Mouse (Mus musculus) Muller cell, postnatal 12 days (primary cell): ENCODE measurements at regions not wholly inside any gene's neighbourhood (a gene's known extent, or its start where the extent isn't known, plus 50 kb on each side); places are given as distances from the start of the nearest gene placed in this dataset.

Experiments used
- DNase-seq: peaks from one replicate; pipeline ENCODE4 v3.0.0-alpha.2; 2015; ENCODE audit errors: inconsistent ontology term

DNA sequence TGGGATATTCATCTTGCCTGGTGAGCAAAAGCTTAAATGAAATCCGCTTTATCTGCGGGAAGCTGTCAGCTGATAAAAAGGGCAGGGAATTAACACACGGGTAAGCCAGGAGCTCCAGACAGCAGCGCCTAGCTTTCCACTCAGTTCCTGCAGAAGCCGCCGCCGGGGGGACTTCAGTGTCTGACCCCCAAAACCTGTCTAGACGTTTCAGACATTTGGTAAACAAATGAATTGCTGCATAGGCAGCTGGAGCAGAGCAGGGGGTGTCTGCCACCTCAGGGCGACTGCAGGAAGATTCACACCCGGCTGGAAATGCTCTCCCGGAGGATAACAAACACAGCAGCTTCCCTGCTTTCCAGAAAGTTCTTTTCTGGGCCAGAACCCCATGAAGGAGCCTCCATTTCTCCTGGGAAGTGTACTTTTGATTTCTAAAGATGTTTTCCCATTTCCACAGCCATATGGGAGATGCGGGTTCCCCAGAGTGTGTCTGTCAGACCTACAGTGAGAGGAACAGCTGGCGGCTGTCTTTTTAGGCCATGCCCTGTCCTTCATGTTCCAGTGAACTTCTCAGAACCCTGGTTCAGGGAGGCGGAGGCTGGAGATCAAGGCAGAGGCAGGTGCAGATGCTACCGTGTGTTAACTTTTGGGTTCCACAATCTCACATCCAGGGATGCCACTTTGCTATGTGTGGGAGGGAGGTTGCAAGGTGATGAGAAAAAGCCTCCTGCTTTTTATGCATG is 58.7 kb upstream of the Pmepa1 start:
- DNase-seq: peak; percentile 30

DNA sequence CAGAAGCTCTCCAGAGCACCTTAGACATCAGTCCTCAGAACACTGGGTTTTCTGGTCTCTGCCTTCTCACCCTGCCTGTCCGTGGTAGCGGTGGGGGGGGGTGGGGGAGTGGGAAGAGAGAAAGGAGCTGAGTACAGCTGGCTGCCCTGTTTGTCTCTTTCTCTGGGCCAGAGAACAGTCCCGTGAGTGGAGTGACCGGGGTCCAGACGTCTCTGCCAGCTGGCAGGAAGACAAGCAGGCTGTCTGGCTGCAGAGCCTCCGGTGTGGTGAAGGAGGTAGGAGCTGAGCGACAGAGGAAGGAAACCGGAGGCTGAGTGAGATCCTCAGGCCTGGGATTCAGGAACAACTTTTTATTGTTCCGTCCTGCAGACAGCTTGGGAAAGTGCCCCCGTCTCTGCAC is 59.5 kb upstream of the Pmepa1 start:
- DNase-seq: peak; percentile 82

DNA sequence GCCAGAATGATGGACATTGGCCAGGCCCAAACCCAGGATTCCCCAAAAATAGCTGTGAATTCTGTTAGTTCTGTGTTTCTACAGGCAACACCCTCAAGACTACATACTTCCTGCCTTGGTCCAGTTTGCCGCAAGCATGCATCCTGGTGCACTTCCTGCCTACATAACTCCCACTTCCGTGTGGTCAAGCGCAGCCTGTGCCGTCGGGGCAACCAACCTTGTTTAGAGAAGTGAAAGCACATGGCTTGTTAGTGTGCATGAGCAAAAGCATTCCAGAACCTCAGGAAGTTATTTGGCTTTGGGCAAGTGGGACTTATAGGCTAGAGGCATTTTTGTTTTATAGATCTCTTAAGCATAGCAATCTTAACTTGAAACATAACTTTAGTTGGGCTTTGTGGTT is 61.3 kb upstream of the Pmepa1 start:
- peak; percentile 52 for DNase-seq

DNA sequence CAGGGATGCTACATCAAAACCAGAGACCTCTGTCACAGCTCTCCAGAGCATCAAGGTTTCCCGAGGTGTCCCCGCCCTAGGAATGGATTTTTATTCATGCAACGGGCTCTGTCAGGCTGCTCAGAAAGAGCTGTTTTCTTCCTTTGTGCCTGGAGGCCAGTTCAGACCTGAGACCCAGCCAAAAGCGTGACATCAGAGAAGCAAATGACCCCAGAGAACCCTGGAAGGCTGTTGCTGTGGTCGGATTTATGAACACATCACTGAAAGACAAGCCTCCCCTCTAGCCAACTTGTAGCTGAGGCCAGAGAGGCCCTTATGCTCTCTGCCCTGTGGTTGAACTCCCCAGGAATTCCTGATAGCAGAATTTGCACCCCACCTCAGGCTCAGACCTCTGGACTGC is 62.3 kb upstream of the Pmepa1 start:
- DNase-seq: peak; percentile 92

DNA sequence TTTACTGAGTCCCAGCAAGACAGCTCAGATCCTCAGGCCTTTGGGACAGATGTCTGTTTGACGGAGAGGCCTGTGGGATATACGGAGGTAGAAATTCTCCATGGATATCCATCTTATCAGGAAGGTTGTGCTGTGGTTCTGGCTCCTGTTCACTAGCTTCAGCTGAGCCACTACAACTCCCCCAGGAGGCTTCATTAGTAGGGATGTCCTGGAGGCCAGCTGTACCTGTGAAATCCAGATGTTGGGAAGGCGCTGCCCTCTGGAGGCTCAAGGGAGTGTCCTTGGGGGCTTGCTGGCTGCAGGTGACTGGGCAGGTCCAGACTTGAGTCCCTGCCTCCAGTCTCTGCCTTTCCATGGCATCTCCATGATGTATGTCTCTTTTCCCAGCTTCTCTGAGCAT is 62.9 kb upstream of the Pmepa1 start:
- no peak for DNase-seq

DNA sequence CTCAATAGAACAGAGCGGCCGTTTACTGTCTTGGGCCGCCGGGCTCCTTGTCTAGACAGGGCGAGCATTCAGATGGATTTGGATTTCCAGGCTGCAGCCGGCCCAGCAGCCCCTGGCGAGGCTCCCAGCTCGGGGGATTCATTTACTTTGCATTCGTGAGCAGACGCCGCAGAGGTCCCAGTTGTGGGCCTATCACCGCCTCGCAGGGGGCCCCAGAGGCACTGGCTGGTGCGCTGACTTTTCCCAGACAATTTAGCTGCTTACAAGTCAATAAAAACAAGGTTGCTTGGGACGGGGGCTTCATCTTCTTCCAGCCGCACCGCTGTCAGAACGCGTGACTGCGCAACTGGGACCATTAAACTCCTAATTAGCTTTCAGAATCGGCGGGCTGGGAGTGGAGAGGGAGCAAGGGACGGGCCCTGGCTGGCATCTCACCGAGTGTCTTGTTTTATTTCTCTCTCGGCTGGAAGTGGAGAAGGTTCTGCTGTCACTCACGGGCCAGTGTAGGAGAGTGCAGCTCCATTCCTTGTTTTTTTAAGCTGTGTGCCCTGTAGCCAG is 63.8 kb upstream of the Pmepa1 start:
- DNase-seq: peak; percentile 89

DNA sequence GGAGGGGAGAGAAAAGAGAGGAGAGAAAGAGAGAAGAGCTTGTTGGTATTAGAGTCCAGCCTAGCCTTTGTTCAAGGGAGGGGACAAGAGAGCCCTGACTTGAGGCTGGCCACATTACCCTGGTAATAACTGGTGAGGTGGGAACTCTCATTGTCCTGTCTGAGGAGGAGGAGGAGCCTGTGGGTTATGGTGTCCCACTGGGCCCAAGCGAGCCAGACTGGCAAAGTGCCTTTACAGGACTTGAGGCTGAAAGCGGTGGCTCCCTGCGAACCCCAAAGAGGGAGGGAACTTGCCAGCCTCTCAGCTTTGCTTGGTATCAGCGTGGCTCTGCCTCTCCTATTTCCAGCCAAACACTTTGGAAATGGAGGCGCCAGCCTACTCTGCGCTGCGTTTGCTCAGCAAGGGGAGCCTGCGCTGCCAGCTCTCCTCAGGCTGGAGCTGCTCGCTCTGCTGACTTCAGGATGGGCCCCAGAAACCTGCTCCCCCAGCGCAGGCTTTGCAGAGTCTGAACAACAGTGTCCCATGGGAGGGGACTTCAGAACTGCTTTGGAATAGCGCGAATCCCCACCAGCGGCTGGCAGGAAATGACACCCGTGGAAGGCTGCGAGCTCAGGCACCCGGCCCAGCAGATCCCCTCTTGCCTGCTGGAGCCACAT is 66.4 kb upstream of the Pmepa1 start:
- peak; percentile 52 for DNase-seq

DNA sequence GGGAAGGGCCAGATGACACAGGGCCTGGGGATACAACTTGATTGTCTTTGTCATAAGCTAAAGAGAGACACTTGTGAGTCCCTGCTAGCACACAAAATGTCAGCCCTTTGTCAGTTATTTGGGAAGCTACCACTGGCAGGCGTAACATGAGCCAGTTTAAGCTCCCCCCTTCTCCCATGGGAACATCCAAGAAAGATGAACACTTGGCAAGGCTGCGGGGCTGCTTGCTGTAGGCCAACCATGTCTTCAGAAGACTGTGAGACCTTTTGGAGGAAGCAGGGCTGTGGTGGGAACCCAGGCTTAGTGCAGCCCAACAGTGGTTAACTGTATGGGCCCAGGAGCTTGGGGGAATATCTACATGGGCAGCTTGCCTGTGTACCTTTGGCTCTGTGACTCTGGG is 67.3 kb upstream of the Pmepa1 start:
- no peak for DNase-seq

DNA sequence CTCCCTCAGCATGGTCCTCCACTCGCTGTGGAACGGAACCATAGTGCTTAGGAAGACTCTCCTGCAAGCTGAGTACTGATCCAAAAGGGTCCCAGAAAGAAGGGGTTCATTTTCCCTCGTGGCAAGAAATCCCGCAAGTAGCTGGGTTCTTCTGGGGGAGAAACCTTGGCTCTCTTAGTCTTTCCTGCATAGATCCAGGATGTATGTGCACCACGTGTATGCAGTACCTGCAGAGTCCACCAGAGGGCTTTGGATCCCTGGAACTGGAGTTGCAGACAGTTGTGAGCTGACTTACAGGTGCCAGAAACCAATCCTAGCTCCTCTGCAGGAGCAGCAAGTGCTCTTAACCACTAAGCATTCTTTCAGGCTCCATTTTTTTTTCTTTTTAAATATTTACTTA is 67.9 kb upstream of the Pmepa1 start:
- DNase-seq: no peak

DNA sequence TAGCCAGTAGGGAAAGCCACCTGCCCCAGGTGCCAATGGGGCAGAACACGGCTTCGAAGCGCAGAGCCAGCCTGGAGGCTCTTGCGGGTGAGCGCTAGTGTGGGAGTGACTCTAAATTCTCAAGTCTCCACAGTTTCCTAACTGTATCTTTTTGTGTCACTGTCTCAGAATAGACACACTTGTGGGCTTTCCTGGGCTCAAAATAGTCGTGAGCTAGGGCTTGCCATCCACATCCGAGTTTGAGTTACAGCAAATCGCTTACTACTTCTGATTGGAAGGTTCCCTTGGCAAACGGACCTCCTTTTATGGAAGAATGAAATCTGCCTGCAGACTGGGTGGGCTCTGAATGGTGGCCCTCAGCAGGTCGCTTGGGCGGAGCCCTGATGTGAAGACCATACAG is 71.0 kb upstream of the Pmepa1 start:
- DNase-seq: no peak

DNA sequence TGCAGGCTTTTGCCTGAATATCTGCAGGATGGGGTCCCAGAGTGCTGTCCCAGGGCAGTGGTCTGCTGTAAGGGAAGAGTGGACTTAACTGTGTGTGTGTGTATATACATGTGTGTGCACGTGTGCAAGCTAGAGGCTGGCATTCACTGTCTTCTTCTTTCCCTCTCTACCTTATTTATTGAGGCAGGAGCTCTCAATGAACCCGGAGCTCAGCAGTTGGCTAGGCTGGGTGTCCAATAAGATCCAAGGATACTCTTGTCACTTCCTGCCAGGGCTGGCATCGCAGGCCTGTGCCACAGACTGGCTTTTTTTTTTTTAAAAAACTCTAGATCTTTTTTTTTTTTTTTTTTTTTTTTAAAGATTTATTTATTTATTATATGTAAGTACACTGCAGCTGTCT is 72.4 kb upstream of the Pmepa1 start:
- no peak for DNase-seq

DNA sequence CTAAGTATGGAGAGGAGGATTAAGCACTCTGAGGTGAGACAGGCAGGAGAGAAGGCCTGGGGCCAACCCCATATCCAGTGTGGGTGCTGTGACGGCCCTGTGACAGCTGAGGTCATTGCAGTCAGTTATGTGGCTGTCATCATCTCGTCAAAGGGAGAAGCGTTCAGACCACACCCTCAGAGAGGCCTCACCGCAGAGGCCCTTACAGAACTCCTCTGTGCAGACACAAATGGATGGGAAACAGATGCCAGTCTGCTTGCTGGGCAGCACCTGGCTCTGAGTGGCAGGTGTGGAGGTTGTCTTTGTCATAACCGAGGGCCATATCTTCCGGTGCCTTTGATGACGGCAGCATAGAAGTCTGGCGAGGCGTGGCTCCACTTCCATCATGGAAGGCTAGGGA is 73.2 kb upstream of the Pmepa1 start:
- DNase-seq: no peak

DNA sequence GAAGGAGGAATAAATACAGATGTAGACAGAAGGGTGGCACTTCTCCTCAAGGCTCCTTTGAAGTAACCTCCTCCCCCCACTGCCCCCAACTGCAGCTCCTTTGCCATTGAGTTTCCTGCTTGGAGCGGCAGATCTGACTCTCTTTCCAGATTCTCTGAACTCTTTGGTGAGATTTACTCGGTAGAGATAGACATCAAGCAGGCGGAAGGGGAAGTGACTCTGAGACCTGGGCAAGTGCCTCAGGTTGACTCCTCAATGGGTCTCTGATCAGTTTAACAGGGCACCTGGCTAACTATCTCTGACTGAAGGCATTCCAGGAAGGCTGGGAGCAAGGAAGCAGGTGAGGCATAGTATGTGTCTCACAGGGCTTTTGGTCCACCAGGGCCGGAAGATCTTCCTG is 73.6 kb upstream of the Pmepa1 start:
- no peak for DNase-seq

DNA sequence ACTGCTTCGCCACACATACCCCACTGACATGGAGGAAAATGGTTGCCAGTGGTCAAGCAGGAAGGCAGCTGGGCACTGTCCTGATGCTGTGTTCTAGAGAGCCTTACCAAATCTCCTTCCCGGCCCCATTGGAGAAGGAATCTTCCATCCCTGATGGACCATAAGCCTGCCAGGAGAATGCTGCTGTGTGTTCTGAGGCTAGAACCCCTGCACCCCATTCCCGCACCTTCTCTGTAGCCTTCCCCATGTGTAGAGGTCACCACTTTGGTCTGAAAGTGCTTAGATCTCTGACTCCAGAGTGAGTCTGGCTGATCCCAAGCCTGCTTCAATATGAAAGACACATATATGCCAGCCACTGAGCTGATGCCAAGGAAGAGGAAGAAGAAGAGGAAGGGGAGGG is 74.1 kb upstream of the Pmepa1 start:
- DNase-seq: no peak

DNA sequence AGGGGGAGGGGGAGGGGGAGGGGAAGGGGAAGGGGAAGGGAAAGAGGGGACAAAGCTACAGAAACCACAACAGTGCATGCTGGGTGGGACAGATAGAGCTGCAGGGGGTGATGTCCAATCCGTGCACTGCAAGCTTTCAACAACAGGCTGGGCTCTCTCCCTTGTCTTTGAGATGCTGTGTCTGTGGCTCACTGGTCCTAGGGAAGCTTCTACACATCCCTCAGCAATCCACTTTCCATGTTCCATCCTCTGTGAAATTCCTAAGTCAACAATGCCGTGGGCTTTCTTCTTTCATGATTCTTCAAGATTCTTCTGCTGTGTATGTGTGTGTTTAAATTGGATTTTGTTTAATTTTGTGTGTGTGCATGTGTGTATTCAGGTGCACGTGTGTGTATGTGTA is 74.5 kb upstream of the Pmepa1 start:
- no peak for DNase-seq

DNA sequence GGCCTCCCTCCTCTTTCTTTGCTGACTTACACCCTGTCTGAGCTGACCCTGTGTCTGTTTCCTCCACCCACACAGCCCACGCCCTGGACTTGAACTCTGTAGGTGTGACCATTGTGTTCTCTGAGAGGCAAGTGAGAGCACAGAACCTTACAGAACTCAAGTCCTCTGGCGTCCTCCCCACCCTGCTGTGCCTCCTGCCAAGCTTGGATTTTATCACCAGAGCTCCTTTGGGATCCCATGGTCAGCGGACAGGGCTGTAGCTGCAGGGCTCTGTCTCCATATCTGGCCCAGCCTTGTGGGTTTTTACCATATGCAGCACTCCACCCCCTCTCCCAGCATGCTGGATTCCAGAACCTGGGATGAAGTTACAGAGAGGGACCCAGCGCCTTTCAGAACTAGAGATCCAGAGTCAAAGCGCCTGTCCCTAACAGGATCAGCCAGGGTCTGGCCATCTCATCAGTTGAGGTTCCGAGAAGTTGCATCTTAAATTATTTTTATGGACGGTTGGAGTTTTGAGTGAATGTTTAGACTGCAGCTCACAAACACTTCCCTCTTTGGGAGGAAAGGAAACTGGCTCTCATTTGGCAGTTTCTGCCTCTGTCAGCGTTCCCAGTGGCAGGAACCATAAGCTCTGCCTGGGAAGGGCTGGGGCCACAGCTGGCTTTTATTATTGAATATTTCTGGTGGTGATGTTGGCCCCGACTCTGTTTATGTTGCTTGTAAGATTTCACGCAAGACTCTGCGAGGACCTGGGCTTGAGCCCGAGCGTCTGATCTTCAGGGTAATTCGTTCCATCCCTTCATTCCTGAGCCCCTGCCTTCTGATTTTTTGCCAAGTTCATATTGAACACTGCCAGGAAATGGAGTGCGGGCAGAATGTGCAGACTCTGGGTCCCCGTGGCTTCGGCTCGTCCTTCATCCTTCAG is 75.8 kb upstream of the Pmepa1 start:
- peak; percentile 76 for DNase-seq

DNA sequence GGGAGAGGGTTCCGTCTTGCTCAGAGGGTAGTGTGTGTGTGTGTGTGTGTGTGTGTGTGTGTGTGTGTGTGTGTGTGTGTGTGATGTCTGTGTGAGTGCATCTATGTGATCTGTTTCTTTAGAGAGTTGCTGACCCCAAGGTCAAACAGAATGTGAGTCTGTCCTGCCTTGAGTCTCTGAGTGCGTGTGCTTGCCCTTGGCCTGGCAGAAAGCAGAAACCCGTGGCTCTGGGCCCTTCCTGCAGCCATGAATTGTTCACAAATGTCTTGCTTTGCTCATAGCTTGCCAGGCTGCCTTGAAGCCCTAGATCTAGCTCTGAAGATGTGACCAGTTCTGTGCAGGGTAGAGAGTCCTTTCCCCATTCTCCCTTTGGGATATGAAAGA is 76.4 kb upstream of the Pmepa1 start:
- peak; percentile 25 for DNase-seq

DNA sequence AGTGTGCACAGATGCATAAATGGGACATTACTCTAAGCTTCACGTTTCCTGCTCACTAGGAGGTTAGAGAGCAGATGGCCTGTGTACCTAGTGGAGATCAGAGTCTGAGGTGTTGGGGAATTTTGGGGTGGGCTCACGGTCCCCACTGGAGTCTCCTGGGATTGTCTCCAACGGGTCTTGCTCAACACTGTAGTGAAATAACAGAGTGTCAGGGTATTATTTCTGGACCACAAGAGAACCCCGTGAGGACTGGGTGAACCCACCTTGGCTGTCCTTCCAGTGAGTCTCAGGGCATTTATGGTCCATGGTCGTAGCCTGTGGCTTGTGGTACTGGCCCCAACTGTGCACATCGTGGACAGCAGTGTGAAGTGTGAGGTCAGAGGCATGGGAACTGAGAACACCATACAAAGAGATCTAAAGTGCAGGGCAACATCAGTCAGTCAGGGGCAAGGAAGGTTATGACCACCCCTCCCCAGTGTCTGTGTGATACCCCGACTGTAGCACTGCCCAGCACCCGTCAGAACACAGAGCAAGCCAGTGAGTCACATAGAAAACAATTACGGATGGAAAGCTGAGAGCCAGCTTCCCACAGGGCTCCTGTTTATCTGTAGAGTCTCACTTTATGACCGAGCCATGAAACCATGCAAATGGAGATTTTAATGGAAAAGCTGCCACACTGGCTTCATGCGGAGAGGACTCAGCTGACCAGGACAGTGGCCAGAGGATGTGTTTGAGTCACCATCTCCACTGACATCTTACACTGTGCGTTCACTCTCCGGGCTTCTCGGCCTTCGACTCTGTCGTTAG is 77.3 kb upstream of the Pmepa1 start:
- peak; percentile 85 for DNase-seq

DNA sequence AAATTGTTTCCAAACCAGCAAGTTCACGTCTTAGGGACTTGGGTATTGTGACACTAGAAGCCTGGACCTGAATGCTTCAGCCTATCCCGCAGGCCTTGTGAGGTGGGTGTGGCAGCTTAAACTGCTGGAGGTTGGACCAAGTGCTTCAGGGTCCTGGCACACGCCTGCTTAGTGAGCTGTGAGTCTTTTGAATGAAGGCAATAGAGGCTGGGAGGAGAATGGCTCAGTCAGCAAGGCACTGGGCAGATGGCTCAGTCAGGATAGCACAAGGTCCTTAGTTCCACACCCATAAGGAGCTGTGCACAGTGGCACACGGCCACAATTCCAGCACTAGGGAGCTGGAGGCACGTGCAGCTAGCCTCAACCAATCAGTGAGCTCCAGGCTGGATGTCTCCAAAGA is 80.5 kb upstream of the Pmepa1 start:
- DNase-seq: no peak

DNA sequence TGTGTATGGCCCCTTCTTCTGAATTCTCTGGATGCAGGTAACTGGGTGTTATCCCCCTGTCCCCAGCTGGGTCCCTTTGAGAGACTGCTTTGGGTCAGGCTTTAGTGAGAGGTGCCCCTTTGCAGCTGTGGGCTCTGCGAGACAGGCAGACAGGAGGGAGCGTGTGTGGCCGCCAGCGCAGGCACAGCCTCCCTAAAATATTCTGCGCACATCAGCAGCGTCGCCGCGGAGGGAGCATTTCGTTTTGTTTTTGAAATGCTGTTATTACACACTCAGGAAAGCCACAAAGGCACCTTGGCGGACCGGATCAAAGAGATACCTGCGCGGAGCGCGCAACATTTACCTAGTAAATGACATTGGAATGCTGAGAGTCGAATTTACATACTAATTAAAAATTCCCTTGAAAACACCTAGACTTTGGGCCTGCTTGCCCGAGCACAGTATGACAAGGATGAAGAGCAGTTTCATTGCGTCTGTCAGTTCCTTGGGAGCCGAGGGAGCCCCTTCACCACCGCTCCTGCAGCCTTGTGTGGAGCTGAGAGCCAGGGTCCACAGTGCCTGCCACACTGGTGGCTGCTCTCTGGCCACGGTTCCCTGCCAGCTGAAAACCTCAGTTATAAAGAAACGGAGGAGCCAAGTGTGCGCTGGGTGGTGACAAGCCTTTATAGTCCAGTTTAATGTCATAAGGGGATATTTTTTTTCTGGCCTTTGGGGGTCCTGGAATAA is 89.3 kb upstream of the Pmepa1 start:
- DNase-seq: no peak

DNA sequence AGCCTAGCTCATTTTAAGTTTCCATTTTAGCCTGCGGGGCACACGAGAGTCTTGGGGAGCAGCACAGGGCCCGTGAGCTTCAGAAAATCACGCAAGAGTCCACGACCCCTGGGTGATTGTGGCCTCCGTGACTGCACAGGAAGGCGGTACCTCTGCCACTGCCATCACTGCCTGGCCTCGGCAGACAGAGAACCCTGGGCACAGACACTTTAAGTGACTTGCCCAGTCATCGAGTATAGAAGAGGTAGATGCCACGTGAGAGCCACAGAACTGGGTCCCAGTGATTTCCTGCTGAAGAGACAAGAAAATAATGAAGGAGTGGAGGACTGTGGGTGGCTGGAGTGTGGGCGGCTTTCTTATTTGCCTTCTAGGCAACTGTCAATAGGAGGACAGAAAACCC is 90.4 kb upstream of the Pmepa1 start:
- no peak for DNase-seq
